Mouse (Mus musculus): ENCODE data around the gene Fblim1. TPM values are rescaled to one million over a fixed set of nuclear protein-coding genes. Genes with fewer than 3 reads are reported as not detected.

Fblim1 gene
- polyA plus RNA-seq, 1 experiment from 2014 or later: 49.0 TPM

DNA sequence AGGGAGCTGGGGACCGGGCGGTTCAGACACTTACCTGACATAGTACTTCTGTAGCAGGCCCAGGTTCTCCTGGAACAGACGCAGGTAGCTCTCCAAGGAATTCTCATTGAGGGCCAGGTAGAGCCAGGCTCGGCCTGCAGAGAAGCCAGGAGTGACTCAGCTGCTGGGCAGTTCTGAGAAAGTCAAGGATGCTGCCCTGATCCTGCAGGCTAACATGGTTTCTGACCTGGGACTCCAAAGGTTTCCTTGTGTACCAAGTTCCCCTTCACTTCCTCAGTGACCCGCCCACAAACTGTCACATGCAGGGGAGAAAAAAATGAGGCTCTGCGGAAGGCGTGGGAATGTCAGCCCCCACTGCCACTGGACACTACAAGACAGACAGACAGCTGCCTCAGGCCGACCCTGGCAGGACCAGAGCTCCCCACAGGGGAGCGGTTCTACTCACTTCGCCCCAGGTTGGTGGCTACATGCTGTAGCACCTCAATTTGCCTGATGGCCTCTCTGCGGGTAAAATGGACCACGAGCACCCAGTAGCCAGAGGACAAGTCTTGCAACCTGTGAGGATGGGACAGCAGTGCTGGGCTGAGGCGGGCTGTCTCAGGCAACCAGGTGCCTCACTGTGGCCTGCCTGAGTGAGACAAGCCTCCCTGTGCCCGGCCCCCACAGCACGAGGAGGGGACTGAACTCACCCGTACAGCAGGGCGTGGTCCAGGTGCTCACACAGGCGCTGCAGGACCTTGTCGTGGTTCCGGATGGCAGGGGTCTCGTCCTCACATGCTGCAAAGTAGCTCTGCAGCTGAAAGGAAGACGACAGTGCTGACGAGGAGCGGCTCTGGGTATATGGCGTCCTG, 36.3 kb upstream of the Fblim1 start:
- Histone ChIP-seq H3K9ac (peak overlapping the region; percentile 40; the same call in 1 of the 2 replicates), H3K9me3 (no peaks in the 10 kb centered on the region), H3K4me3 (no peak overlapping the region), H3K4me2 (no peak overlapping the region), H3K4me1 (peaks cover 9% of the 10 kb centered on the region), H3K36me3 (peaks cover 54% of the 10 kb centered on the region), H3K27ac (no peak overlapping the region), H3K27me3 (no peaks in the 10 kb centered on the region)
- WGBS: 90% methylated on average over 25 of the region's 25 CpGs
- ATAC-seq (ENCODE audit: insufficient number of reproducible peaks, insufficient read depth, low FRiP score, low TSS enrichment, low read depth): no peak

- Histone ChIP-seq H3K36me3 (peaks cover 59% of the 10 kb centered on the region), H3K4me3 (no peak overlapping the region)
Observed at GRCm38 (mm10) chr4:141641353-141641771, 35.5 kb upstream of the Fblim1 start.

DNA sequence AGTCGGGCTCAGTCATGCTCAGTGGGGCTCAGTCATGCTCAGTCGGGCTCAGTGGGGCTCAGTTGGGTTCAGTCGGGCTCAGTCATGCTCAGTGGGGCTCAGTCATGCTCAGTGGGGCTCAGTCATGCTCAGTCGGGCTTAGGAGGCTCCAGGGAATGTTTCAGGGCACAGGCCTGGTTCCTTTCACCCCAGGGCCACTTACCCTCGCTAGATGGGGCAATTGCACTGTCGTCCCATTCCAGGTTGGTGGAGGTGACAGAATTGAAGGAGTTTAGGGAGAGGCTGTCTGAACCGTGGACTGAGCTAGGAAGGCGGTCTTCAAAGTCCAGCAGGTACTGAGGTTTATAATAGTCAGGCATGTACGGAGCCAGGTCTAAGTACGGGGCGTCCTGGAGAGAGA, 33.6 kb upstream of the Fblim1 start:
- H3K9ac ChIP-seq: no peak overlapping the region
- H3K4me3 ChIP-seq: no peak overlapping the region
- ATAC-seq (ENCODE audit: insufficient number of reproducible peaks, insufficient read depth, low FRiP score, low TSS enrichment, low read depth): no peak
- peaks cover 9% of the 10 kb centered on the region for H3K4me1 ChIP-seq
- no peaks in the 10 kb centered on the region for H3K27me3 ChIP-seq
- WGBS: 64% methylated on average over 11 of the region's 11 CpGs
- peaks cover 77% of the 10 kb centered on the region for H3K36me3 ChIP-seq
- H3K27ac ChIP-seq: no peak overlapping the region
- H3K9me3 ChIP-seq: no peaks in the 10 kb centered on the region
- H3K4me2 ChIP-seq: no peak overlapping the region

More at GRCm38 (mm10) chr4:141641353-141641771, 35.5 kb upstream of the Fblim1 start:
- Histone ChIP-seq H3K9me3 (no peaks in the 10 kb centered on the region), H3K4me2 (no peak overlapping the region), H3K4me1 (peaks cover 9% of the 10 kb centered on the region), H3K27me3 (no peaks in the 10 kb centered on the region), H3K9ac (no peak overlapping the region), H3K27ac (no peak overlapping the region)
- WGBS: 88% methylated on average over 7 of the region's 7 CpGs
- ATAC-seq (ENCODE audit: insufficient number of reproducible peaks, insufficient read depth, low FRiP score, low TSS enrichment, low read depth): no peak

DNA sequence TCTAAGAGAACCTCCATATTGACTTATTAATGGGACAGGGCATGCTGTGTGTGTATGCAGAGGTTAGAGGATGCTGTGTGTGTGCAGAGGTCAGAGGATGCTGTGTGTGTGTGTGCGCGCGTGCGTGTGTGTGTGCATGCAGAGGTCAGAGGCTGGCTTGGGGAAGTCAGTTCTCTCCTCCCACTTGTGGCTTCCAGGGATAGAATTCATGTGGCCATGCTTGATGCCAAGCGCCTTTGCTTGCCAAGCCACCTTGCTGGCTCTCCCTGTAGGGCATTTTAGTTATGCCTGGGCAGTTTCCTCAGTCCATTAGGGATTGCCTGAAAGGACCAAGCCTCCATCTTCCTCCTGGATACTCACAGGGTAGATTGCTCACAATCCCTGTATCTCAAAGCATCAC, 30.8 kb upstream of the Fblim1 start:
- no peak for ATAC-seq (ENCODE audit: insufficient number of reproducible peaks, insufficient read depth, low FRiP score, low TSS enrichment, low read depth)
- Histone ChIP-seq H3K4me2 (no peak overlapping the region), H3K27me3 (no peaks in the 10 kb centered on the region), H3K36me3 (peaks cover 95% of the 10 kb centered on the region), H3K27ac (no peak overlapping the region), H3K4me3 (no peak overlapping the region), H3K9me3 (no peaks in the 10 kb centered on the region), H3K9ac (no peak overlapping the region), H3K4me1 (no peaks in the 10 kb centered on the region)
- whole genome bisulfite sequencing: 94% methylated on average over 5 of the region's 5 CpGs

GRCm38 (mm10) chr4:141635991-141636390, 30.1 kb upstream of the Fblim1 start:
- no peaks in the 10 kb centered on the region for H3K4me1 ChIP-seq
- H3K9me3 ChIP-seq: no peaks in the 10 kb centered on the region
- no peak overlapping the region for H3K4me3 ChIP-seq
- H3K27ac ChIP-seq: no peak overlapping the region
- no peaks in the 10 kb centered on the region for H3K27me3 ChIP-seq
- WGBS: 43% methylated on average over 9 of the region's 9 CpGs
- H3K9ac ChIP-seq: no peak overlapping the region
- H3K4me2 ChIP-seq: no peak overlapping the region
- H3K36me3 ChIP-seq: peaks cover 95% of the 10 kb centered on the region
- no peak for ATAC-seq (ENCODE audit: insufficient number of reproducible peaks, insufficient read depth, low FRiP score, low TSS enrichment, low read depth)

- no peak overlapping the region for H3K4me3 ChIP-seq
- H3K27ac ChIP-seq: no peak overlapping the region
- H3K4me2 ChIP-seq: no peak overlapping the region
- H3K9me3 ChIP-seq: no peaks in the 10 kb centered on the region
- no peaks in the 10 kb centered on the region for H3K4me1 ChIP-seq
- H3K27me3 ChIP-seq: no peaks in the 10 kb centered on the region
- no peak overlapping the region for H3K9ac ChIP-seq
- WGBS: 94% methylated on average over 21 of the region's 21 CpGs
- H3K36me3 ChIP-seq: peaks cover 98% of the 10 kb centered on the region
- no peak for ATAC-seq (ENCODE audit: insufficient number of reproducible peaks, insufficient read depth, low FRiP score, low TSS enrichment, low read depth)
Observed at GRCm38 (mm10) chr4:141632111-141632873, 26.4 kb upstream of the Fblim1 start.

DNA sequence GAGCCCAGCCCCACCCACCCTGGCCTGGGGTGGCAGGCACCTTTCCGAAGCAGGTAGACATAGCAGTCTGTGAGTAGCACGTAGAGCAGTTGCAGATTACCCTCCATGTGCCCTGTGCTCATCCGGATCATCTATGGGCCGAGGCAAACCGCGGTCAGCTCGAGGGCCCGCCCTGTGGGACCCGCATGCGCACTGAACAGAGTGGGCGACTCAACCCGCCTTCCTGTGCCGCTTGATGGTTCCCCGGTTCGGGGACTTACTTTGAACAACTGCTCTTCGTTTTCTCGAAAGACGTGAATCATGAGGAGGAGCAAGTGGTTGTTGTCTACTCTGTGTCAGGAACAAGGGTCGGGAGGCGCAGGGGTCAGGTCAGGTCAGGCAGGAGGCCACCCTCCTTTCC, 25.4 kb upstream of the Fblim1 start:
- no peak for ATAC-seq (ENCODE audit: insufficient number of reproducible peaks, insufficient read depth, low FRiP score, low TSS enrichment, low read depth)
- Histone ChIP-seq H3K4me2 (no peak overlapping the region), H3K4me3 (no peak overlapping the region), H3K36me3 (peaks cover 96% of the 10 kb centered on the region), H3K4me1 (no peaks in the 10 kb centered on the region), H3K27me3 (no peaks in the 10 kb centered on the region), H3K9me3 (no peaks in the 10 kb centered on the region), H3K27ac (no peak overlapping the region), H3K9ac (no peak overlapping the region)
- 95% methylated on average over 20 of the region's 20 CpGs for WGBS

DNA sequence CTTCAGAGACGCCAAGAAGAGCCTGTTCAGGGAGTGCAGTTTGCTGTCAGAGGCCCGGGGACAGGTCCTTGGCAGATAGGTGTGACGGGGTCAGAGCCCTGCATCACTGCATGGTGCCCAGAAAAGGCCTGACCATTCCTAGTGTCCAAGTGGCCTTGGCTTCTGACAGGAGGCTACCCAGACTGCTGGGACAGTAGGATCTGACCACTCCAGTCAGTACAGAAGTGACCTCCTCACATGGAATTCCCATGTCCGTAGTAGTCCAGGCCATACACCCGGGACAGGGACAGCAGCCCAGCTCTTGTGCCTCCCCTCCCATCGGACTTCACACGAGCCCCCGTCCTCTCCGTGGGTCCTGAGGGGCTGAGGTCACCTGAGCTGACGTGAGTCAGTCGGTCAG, 24.1 kb upstream of the Fblim1 start:
- H3K4me3 ChIP-seq: no peak overlapping the region
- no peak overlapping the region for H3K27ac ChIP-seq
- H3K4me2 ChIP-seq: no peak overlapping the region
- no peaks in the 10 kb centered on the region for H3K4me1 ChIP-seq
- peaks cover 97% of the 10 kb centered on the region for H3K36me3 ChIP-seq
- H3K9me3 ChIP-seq: no peaks in the 10 kb centered on the region
- H3K9ac ChIP-seq: no peak overlapping the region
- H3K27me3 ChIP-seq: no peaks in the 10 kb centered on the region
- no peak for ATAC-seq (ENCODE audit: insufficient number of reproducible peaks, insufficient read depth, low FRiP score, low TSS enrichment, low read depth)
- WGBS: 89% methylated on average over 11 of the region's 11 CpGs

- no peak overlapping the region for H3K27ac ChIP-seq
- H3K4me1 ChIP-seq: no peaks in the 10 kb centered on the region
- H3K9me3 ChIP-seq: no peaks in the 10 kb centered on the region
- no peak overlapping the region for H3K4me2 ChIP-seq
- no peak for ATAC-seq (ENCODE audit: insufficient number of reproducible peaks, insufficient read depth, low FRiP score, low TSS enrichment, low read depth)
- WGBS: 83% methylated on average over 14 of the region's 14 CpGs
- H3K27me3 ChIP-seq: no peaks in the 10 kb centered on the region
- H3K9ac ChIP-seq: no peak overlapping the region
- peaks cover 88% of the 10 kb centered on the region for H3K36me3 ChIP-seq
- no peak overlapping the region for H3K4me3 ChIP-seq
Observed at GRCm38 (mm10) chr4:141628661-141629060, 22.8 kb upstream of the Fblim1 start.

DNA sequence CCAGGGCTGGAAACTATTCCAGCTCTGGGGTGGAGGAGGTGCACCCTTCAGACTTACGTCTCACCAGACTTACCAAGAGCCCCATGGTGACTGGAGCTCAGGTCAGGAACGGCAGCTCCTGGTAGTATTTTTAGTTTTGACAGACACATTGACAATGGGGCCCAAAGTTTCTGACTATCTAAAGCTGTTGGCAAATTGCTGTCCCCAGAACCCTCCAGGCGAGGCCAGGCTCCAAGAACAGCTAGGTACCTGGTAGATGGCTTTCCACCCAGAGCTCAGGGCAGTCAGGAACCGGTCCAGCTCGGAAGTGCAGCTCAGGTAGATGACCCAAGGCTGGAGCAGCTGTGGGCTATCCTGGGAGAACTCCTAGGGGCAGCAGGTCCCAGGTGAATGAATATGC, 21.6 kb upstream of the Fblim1 start:
- H3K9ac ChIP-seq: no peak overlapping the region
- 85% methylated on average over 5 of the region's 5 CpGs for WGBS
- H3K9me3 ChIP-seq: no peaks in the 10 kb centered on the region
- no peak overlapping the region for H3K27ac ChIP-seq
- H3K27me3 ChIP-seq: no peaks in the 10 kb centered on the region
- no peak overlapping the region for H3K4me2 ChIP-seq
- no peak for ATAC-seq (ENCODE audit: insufficient number of reproducible peaks, insufficient read depth, low FRiP score, low TSS enrichment, low read depth)
- no peaks in the 10 kb centered on the region for H3K4me1 ChIP-seq
- H3K4me3 ChIP-seq: no peak overlapping the region
- peaks cover 76% of the 10 kb centered on the region for H3K36me3 ChIP-seq

GRCm38 (mm10) chr4:141625774-141626550, 20.1 kb upstream of the Fblim1 start:
- H3K9me3 ChIP-seq: no peaks in the 10 kb centered on the region
- no peak overlapping the region for H3K4me3 ChIP-seq
- H3K4me1 ChIP-seq: no peaks in the 10 kb centered on the region
- 87% methylated on average over 16 of the region's 16 CpGs for WGBS
- H3K4me2 ChIP-seq: no peak overlapping the region
- no peak; the same call in 1 of the 2 replicates for ATAC-seq (ENCODE audit: insufficient number of reproducible peaks, insufficient read depth, low FRiP score, low TSS enrichment, low read depth)
- no peak overlapping the region for H3K27ac ChIP-seq
- H3K9ac ChIP-seq: no peak overlapping the region
- peaks cover 61% of the 10 kb centered on the region for H3K36me3 ChIP-seq
- no peaks in the 10 kb centered on the region for H3K27me3 ChIP-seq

Measured in embryonic facial prominence, embryonic 13.5 days (tissue).